Mouse (Mus musculus) layer of hippocampus, adult 9-11 months (tissue): Measurements from ENCODE around the gene Shpk.

Source experiments
- DNase-seq: peaks from one replicate; pipeline ENCODE4 v3.0.0; 2022

The Shpk gene

DNA sequence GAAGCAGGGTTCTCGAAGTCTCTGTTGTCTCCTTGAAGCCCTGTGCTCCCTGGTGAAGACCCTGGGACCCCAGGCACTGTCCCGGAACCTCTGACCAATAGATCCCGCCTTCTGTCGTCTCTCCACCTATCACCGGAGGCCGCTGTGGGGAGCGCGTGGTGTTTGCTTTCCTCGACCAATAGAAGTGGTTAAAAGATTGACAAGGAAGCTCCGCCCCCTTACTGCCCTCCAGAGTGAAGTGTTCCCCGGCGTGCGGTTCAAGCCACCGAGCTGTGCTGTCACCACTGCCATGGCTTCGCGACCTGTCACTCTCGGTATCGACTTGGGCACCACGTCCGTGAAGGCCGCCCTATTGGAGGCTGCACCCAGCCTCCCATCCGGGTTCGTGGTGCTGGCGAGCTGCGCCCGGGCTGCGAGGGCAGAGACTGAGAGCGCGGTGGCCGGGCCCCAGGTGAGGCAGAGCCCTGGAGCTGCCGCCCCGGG lies at the start of gene Shpk:
TSS of gene Shpk (plus strand) at position 231 of the 483 bp plus-strand sequence.
- DNase-seq: peak; percentile 97

GRCm38 (mm10) chr11:73155071-73155470 lies 44.2 kb upstream of the Shpk start:
- peak; percentile 49 for DNase-seq

DNA sequence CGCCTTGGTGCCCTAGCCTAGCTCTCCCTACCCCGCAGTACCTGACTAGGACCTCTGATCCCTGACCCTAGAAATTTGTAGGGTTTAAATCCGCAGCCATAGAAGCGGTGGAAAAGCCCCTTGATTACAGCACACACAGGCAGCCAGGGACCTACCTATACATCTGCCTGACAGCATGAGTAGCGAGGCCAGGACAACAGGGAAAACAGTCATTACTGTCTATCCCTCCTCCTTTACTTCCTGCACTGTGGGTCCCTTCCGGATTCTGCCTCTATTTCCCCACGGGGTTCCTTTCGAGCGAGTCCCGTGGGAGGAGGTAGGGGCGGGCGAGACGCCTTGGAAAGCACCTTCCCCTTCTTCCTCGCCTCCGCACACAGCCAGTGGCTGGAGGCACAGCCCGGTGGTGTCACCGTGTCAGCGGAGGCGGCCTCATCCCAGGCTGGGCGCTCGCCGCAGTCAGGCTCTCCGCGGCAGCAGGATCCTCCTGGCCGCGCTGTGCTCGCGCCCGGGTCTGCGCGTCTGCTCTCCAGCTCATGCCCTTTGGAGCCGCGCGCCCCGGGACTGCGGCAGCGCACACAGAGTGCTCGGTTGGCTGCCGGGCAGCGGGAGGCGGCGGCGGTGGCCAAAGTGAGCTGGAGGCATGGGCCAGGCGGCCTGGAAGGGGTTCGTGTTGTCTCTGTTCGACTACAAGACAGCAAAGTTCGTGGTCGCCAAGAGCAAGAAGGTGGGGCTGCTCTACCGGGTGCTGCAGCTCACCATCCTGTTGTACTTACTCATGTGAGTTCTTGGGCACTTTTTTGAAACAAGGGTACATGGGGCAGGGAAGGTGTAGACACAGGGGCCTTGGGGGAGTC lies 39.1 kb upstream of the Shpk start, which contains the start of gene P2rx5:
TSS of gene P2rx5 (plus strand) at position 465 of the 854 bp plus-strand sequence.
- no peak for DNase-seq

GRCm38 (mm10) chr11:73160811-73161200 lies 38.5 kb upstream of the Shpk start:
- DNase-seq: no peak

- DNase-seq: no peak
Observed at GRCm38 (mm10) chr11:73161616-73162015, 37.6 kb upstream of the Shpk start.

- DNase-seq: no peak
Observed at GRCm38 (mm10) chr11:73162284-73162683, 37.0 kb upstream of the Shpk start.

DNA sequence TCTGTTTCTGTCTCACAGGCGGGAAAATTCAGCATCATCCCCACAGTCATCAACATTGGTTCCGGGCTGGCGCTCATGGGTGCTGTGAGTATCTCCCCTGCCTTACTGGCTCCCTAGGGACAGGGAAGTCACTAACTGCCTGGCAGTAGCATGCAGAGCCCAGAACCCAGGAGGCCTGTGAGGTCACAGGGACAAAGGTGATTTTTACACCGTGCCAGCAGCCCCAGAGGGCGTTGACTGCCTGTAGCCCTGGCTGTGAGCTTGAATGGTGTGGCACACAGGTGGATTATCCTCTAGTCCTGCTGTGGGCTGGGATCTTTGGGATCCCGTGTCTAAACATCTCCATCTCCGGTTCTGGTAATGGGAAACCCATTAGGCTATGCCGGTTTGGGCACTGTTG lies 31.2 kb upstream of the Shpk start:
- no peak for DNase-seq

DNA sequence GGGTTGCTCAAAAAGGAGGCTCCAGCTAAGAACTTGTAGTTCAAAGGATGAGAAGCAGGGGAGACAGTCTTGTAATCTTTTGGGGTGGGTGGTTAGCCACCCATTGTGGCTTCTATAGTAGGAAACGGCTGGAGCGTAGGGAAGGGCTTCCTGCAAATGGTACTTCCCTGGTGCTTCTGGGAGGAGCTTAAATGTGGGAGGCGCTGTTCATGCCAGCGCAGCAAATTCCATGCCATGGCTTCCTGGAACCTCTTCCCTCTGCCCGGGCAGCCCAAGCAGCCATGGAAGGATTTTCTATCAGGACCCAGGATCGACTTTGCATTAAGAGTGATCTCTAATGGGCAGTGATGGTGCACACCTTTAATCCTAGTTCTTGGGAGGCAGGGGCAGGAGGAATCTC lies 30.7 kb upstream of the Shpk start:
- DNase-seq: no peak

DNA sequence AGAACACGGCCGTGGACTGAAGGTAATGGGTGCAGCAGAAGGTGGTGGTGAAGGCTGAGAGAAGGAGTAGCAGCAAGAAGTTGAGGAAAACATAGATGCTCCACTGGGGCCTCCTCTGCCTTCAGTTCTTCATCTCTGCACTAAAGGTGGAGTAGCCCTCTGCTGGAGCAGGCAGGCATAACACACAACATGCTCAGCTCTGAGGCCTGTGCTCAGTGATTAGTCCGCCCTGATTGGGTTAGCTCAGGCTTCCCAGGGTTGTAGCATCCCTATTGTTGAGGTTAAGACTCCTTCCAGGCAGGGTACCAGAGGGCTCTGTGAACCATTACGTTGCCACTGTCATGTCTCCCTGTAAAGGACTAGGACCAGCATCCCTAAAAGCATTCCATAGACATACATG lies 30.0 kb upstream of the Shpk start:
- peak; percentile 63 for DNase-seq

DNA sequence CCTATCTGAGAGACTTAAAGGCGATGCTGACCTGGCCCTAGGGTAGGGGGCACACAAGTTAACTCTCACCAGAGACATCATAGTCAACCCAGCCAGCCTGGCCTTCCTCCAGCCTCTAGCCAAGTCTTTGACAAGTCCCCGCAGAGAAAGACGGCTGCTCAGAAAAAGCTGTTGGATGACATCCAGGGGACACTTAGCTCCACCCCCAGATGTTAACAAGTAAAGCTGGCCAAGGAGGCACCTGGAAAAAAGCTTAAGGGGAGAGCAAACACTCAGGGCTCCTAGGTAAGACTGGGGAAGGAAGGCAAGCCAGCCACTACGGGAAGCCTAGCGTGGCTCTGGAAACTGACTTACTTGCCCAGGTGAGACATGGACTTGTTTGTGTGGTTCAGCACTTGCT lies 27.1 kb upstream of the Shpk start:
- DNase-seq: no peak

DNA sequence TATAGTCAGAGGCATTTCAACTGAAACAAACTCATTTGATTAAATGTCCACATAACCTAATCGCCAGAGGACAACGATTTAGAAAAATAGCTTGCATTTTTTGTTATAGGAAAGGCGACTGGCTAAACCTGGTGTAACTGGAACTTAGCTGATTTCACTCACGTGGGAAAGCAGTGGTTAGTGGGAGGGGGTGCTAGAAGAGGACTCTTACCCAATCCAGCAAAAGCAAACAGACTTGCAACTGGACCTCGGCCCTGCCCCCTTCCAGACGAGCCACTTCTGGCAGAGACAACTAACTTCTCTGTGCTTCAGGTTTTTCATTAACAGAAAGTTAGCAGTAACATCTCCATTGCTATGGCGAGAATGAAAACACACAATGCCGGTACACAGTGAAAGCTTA lies 23.6 kb upstream of the Shpk start:
- DNase-seq: no peak

GRCm38 (mm10) chr11:73176186-73176585 lies 23.1 kb upstream of the Shpk start:
- DNase-seq: no peak

- peak; percentile 97 for DNase-seq
Observed at GRCm38 (mm10) chr11:73176608-73177508, 22.4 kb upstream of the Shpk start, which contains the start of the genes Emc6 and Tax1bp3. Gene Emc6 (minus strand): TSS chr11:73177037. Gene Tax1bp3 (plus strand): TSS chr11:73177083.

DNA sequence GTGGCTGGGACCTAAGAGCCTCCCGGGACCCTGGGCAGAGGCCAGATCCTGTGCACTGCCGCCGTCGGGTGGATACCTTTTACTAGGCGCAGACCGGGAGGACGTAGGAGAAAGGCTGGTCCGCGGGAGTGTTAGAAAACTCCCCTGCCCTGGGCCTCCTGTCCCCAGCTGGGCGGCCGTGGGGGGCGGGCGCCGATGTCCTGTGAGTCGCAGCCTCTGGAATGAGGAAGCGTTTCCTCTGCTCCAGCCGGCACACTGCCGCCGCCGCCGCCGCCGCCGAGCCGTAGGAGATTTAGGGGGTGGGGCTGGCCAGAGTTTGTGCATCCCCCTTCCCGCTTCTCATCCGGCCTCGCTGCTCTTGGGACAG lies 21.8 kb upstream of the Shpk start:
- DNase-seq: peak; percentile 36

GRCm38 (mm10) chr11:73177895-73178294 lies 21.4 kb upstream of the Shpk start:
- DNase-seq: no peak

DNA sequence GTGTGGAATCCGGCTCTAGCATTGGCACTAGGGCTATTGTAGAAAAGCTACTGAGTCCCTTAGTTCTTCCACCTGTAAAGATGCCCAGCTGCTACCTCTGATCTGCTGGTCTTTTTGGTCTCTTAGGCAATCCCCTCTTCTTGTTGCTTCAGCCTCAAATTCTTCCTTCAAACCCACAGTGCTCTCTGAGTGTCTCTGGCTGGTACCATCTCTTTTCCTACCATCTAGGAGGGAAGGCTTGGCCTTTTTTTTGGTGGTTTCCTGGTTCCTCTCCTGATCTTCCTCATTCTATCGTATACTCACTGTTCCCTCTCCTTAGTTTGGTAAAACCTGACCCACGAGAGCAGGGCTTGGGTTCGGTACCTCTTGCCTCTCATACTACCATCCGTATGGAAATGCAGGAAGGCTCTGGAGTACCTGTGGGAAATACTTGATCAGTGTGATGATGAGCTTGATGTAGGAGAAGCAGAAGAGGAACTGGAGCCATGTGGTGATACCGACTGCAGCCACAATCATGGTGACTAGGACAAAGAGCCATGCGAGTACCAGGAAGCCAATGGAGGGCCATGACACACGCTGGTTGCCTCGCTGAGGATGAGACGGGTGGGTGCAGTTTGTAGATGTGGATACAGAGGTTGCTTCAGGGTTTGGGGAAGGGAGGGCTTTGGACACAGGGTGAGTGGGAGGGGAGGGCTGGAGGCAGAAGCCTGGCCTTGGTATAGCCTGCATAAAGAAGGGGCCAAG lies 13.2 kb upstream of the Shpk start:
- DNase-seq: no peak

DNA sequence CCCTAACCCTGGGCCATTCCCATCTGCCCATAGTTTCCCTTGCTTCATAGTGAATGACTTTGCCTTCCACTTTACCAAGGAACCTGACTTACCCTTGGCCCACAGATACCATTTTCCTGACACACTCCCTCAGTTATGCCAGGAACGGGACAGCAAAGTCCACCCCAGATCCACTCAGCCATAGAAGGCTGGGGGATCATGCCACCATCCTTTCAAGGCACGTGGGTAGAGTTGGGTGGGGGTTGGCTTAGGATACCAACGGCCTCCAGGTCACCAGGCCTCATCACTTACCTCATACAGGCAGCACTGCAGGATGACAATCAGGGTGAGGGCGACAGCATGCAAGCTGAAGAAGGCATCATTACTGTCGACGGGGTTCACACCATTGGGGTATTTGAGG lies 12.0 kb upstream of the Shpk start:
- no peak for DNase-seq

GRCm38 (mm10) chr11:73193047-73193446 lies 6.2 kb upstream of the Shpk start:
- peak; percentile 52 for DNase-seq

DNA sequence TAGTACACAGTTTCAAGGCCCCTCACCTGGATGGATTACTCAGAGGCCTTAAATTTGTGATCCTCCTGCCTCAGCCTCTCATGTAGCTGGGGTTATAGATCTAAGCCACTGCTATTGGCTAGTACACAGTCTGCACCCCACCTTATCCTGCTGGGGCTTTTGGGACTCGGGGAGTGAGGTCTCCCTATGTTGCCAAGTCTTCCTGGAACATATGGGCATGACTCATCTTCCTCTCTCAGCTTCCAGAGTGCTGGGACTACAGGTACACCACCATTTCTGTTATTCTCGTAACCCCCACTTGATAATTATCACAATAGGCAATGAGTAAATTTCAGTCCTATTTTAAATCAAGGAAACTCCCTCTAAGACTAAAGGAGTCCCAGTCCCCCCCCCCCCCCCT lies 4.8 kb upstream of the Shpk start:
- no peak for DNase-seq

DNA sequence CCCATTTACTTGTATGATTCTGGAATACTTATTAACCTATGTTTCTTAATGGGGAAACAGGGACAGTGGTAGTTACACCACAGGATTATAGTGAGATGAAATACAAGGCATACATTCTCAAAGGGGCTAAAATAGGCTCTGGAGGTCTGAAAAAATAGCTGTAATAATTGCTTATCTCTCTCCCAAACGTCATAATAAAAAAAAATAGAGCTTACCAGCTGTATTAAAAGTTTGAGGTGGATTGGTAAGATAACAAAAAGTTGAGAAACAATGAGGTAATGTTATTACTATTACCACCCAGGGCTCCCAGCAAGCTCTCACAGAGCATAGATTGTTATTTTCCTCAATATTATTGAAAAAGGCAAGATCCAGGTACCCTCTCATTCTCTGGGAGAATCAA lies 1.1 kb upstream of the Shpk start:
- DNase-seq: no peak

DNA sequence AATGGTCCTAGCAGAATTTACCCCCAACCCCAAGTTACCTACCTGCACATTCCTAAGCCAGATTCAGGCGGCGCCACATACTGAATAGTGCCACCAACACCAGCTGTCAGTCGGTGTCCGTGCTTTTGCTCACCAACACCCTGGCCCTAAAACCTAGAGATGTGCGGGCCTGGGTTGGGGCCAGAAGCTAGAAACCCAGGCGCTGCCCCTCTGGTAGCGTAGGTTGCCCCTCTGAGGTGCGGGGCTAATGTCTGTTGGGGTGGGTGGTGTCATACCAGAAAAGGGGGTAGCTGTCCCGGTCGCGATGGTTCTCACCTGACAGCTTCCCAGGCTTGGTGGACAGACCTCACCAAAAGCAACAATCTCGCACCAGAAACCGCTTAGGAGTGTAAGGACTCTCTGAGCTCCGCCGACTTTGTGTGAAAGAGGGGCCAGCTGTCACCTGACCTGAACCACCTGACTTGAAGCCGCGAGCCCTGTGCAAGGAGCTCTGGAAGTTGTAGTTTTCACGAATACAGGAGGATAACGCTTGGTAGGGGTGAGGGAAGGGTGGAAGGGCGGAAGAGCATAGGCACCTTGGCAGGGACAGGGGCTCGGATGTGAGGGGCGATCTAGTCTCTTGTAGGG lies 544 bp upstream of the Shpk start, which contains the start of gene Ctns:
TSS of gene Ctns (minus strand) at position 440 of the 627 bp plus-strand sequence.
- peak; percentile 94 for DNase-seq

- DNase-seq: no peak
Observed at GRCm38 (mm10) chr11:73199879-73200278, 619 bp downstream of the Shpk start.
